Mouse (Mus musculus) embryonic facial prominence, embryonic 15.5 days (tissue): ENCODE results near the gene Dpm3. TPM values are rescaled to one million over a fixed set of nuclear protein-coding genes. Genes with fewer than 3 reads are reported as not detected.

ENCODE experiments used
- ATAC-seq: fragments of 200-750 bp; cut with Nextera tagmentation; 2 replicates; pipeline ENCODE4 v1.8.0; 2017; ENCODE audit warnings: low read depth, moderate TSS enrichment; ENCODE audit not compliant: insufficient number of reproducible peaks, low FRiP score, low TSS enrichment
- H3K27ac ChIP-seq: fragments of 300-500 bp; sonication (generic); replicated peaks from 2 replicates; pipeline ENCODE4 v1.5.1; 2015; ENCODE audit warnings: mild to moderate bottlenecking, inconsistent platforms
- H3K27me3 ChIP-seq: fragments of 300-500 bp; sonication (generic); 2 replicates; pipeline ENCODE4 v1.6.1; 2015; ENCODE audit warnings: inconsistent platforms
- H3K36me3 ChIP-seq: fragments of 300-500 bp; sonication (generic); 2 replicates; pipeline ENCODE4 v1.6.1; 2015; ENCODE audit warnings: mild to moderate bottlenecking, inconsistent platforms
- H3K4me1 ChIP-seq: fragments of 300-500 bp; sonication (generic); 2 replicates; pipeline ENCODE4 v1.6.1; 2015; ENCODE audit warnings: inconsistent platforms
- H3K4me2 ChIP-seq: fragments of 300-500 bp; sonication (generic); replicated peaks from 2 replicates; pipeline ENCODE4 v1.6.1; 2015; ENCODE audit warnings: mild to moderate bottlenecking, inconsistent platforms
- H3K4me3 ChIP-seq: fragments of 300-500 bp; sonication (generic); replicated peaks from 2 replicates; pipeline ENCODE4 v1.5.1; 2015; ENCODE audit warnings: mild to moderate bottlenecking, inconsistent platforms
- H3K9ac ChIP-seq: fragments of 300-500 bp; sonication (generic); 2 replicates; pipeline ENCODE4 v1.6.1; 2015; ENCODE audit warnings: inconsistent platforms
- H3K9me3 ChIP-seq: fragments of 300-500 bp; sonication (generic); replicated peaks from 2 replicates; pipeline ENCODE4 v1.6.1; 2016; ENCODE audit warnings: inconsistent platforms
- WGBS: fragments of 180-500 bp; shearing (Covaris S2); methylation state at CpG from one replicate; pipeline ENCODE4 v1.1.7; 2015; 5-methylcytosine and 5-hydroxymethylcytosine counted together
- polyA plus RNA-seq: library from polyadenylated mRNA; unstranded; fragments of >200 nt; fragmentation: Nextera tagmentation; extraction: Ambion mirVana; gene quantifications from 2 replicates; pipeline ENCODE4 v1.2.1, GENCODE M21; 2015

The Dpm3 gene
- polyA plus RNA-seq, 1 experiment from 2014 or later, result 150 TPM

DNA sequence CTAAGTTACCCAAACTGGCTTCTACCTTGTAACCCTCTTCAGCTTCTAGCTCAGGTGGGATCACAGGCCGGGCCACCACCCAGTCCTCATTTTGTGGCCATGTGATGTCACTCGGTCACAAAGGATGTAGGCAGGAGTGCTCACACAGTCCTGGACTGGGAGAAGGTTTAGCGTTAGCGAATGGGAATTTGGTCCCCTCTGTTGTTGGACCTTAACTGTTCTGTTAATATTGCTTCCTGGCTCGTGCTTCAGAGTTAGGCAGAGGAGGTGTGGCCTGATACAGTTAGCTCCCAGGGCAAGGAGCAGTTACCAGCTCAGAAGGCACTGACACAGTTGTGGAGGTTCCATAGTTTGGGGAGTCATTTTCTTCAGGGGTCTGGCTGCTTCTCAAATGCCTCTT is 35.0 kb downstream of the Dpm3 start:
- Histone ChIP-seq H3K36me3 (no peaks in the 10 kb centered on the region), H3K9ac (no peak overlapping the region), H3K4me1 (peaks cover 16% of the 10 kb centered on the region; the same call in 1 of the 2 replicates), H3K4me3 (no peak overlapping the region), H3K9me3 (no peaks in the 10 kb centered on the region), H3K4me2 (no peak overlapping the region), H3K27me3 (no peaks in the 10 kb centered on the region), H3K27ac (no peak overlapping the region)
- 79% methylated on average over 5 of the region's 5 CpGs for WGBS
- ATAC-seq, result no peak

DNA sequence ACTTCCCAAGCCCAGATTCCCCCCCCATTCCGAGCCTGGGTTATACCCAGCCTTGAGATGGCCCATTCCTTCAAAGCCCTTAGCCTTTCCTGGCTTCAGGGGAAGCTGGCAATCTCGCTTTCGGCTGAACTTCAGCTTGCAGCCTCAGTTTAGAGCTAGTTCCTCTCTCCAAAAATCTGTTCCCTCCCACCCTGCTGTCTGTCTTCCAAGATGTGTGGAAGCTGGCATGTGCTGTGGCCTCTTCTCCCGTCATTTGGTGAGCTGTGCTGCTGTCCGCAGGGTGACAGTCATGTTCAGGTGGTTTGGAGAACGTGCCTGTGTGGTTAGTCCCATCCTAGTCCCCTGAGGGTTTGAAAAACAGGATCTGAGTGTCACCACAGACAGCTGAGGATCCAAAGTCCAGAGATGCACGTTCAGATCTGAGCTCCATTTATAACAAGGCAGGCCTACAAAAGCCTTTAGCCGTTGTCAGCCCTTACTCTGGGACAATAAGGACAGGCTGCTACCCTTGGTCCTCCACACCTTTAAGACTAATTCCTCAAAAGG is 36.6 kb downstream of the Dpm3 start:
- no peak overlapping the region for H3K27ac ChIP-seq
- H3K27me3 ChIP-seq, result no peaks in the 10 kb centered on the region
- H3K4me3 ChIP-seq, result no peak overlapping the region
- H3K9me3 ChIP-seq, result no peaks in the 10 kb centered on the region
- H3K4me2 ChIP-seq, result no peak overlapping the region
- no peak for ATAC-seq
- peaks cover 26% of the 10 kb centered on the region; the same call in 1 of the 2 replicates for H3K4me1 ChIP-seq
- WGBS, result 67% methylated on average over 8 of the region's 8 CpGs
- no peak overlapping the region for H3K9ac ChIP-seq
- no peaks in the 10 kb centered on the region for H3K36me3 ChIP-seq

DNA sequence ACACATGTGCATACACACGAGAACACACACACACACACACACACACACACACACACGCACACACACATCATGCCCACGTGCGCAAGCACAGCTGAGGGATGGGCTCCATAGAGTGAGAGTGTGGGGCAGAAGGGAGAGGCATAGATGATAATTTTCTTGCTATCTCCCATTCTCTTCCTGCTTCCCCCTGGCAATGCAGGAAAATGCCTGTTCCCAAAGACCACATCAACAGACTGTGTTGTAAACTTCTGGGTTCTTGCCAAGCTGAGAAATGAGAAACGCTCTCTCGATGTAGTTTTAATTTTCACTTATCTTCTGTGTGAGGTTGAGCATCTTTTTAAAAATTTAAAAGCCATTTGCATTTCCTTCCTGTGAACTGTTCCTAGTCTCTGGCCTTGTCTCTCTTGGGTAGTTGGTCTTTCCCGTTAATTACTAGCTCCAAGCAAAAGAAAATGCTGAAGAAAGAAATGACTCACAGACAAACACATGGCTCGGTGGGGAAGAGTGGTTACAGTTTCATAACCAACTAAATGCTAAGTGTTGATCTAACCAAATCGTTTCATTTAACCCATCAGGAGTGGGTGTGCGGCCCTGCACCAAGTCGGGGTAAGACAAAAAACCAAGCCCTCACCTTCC is 37.7 kb downstream of the Dpm3 start:
- H3K9me3 ChIP-seq, result no peaks in the 10 kb centered on the region
- H3K36me3 ChIP-seq, result no peaks in the 10 kb centered on the region
- H3K27ac ChIP-seq, result no peak overlapping the region
- H3K4me1 ChIP-seq, result peaks cover 18% of the 10 kb centered on the region; the same call in 1 of the 2 replicates
- ATAC-seq, result no peak
- no peak overlapping the region for H3K9ac ChIP-seq
- H3K4me3 ChIP-seq, result no peak overlapping the region
- H3K4me2 ChIP-seq, result no peak overlapping the region
- H3K27me3 ChIP-seq, result no peaks in the 10 kb centered on the region
- WGBS, result 65% methylated on average over 11 of the region's 11 CpGs

- Histone ChIP-seq H3K27me3 (no peaks in the 10 kb centered on the region), H3K9me3 (no peaks in the 10 kb centered on the region), H3K4me1 (peaks cover 18% of the 10 kb centered on the region; the same call in 1 of the 2 replicates), H3K36me3 (no peaks in the 10 kb centered on the region), H3K27ac (no peak overlapping the region), H3K9ac (no peak overlapping the region), H3K4me2 (peak overlapping the region; percentile 57; the same call in 1 of the 2 replicates), H3K4me3 (no peak overlapping the region; the same call in 1 of the 2 replicates)
- WGBS, result 83% methylated on average over 6 of the region's 6 CpGs
- no peak for ATAC-seq
Measured at GRCm38 (mm10) chr3:89298908-89299307, 39.8 kb downstream of the Dpm3 start.

GRCm38 (mm10) chr3:89299499-89299898 is 40.3 kb downstream of the Dpm3 start:
- H3K4me2 ChIP-seq, result peak overlapping the region; percentile 57
- WGBS, result 3% methylated on average over 14 of the region's 14 CpGs
- H3K9ac ChIP-seq, result 0 out of 2 replicates have a peak overlapping the region, but pooled peaks have one; percentile 7
- no peaks in the 10 kb centered on the region for H3K36me3 ChIP-seq
- peaks cover 18% of the 10 kb centered on the region; the same call in 1 of the 2 replicates for H3K4me1 ChIP-seq
- no peak overlapping the region for H3K27ac ChIP-seq
- no peaks in the 10 kb centered on the region for H3K27me3 ChIP-seq
- no peaks in the 10 kb centered on the region for H3K9me3 ChIP-seq
- no peak for ATAC-seq
- peak overlapping the region; percentile 25 for H3K4me3 ChIP-seq

DNA sequence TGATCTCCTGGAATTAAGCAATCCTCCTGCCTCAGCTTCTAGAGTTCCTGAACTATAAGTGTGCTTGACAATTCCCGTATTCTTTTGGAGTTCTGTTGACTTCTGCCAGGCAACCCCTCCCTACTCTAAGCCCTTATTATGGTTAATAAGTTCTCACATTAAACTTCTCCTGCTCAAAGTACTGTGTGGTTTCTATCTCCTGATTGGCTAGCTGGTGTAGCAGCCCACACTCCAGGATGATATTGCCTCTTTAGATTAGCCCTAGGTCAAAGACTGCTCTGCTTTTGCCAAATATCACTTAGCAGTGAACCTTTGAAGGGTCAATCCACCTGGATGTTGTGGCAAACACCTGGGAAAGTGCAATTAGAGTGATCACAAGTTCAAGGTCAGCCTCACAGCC is 40.9 kb downstream of the Dpm3 start:
- H3K4me3 ChIP-seq, result peak overlapping the region; percentile 25
- no peak overlapping the region for H3K27ac ChIP-seq
- 33% methylated on average over 1 of the region's 1 CpGs for WGBS
- H3K36me3 ChIP-seq, result no peaks in the 10 kb centered on the region
- no peaks in the 10 kb centered on the region for H3K9me3 ChIP-seq
- H3K27me3 ChIP-seq, result no peaks in the 10 kb centered on the region
- peaks cover 21% of the 10 kb centered on the region for H3K4me1 ChIP-seq
- no peak for ATAC-seq
- H3K9ac ChIP-seq, result 0 out of 2 replicates have a peak overlapping the region, but pooled peaks have one; percentile 7
- peak overlapping the region; percentile 57 for H3K4me2 ChIP-seq

- no peaks in the 10 kb centered on the region for H3K27me3 ChIP-seq
- peaks cover 26% of the 10 kb centered on the region for H3K4me1 ChIP-seq
- H3K27ac ChIP-seq, result no peak overlapping the region
- H3K9ac ChIP-seq, result no peak overlapping the region
- ATAC-seq, result no peak
- 70% methylated on average over 2 of the region's 2 CpGs for WGBS
- no peak overlapping the region for H3K4me3 ChIP-seq
- H3K9me3 ChIP-seq, result no peaks in the 10 kb centered on the region
- no peak overlapping the region for H3K4me2 ChIP-seq
- no peaks in the 10 kb centered on the region for H3K36me3 ChIP-seq
Measured at GRCm38 (mm10) chr3:89300514-89300913, 41.4 kb downstream of the Dpm3 start.

DNA sequence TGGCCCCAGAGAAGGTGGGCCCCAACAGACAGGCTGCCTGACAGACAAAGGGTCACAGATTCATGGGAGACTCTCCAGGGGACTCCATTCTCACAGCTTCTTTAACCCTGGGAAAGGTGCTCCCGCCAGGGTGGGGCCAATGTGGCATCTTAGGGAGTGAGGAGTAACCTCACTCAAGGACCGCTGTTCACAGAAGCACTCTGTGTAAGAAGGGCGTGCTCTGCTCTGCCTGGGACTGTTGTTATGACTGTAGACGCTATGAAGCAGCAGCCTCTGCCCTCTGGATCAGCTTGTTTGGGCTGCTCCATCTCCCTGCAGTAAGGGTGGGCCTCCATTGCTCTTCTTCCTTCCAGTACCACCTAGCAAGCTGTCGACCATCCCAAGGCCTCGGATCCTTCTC is 45.3 kb downstream of the Dpm3 start:
- Histone ChIP-seq H3K9ac (no peak overlapping the region), H3K27me3 (no peaks in the 10 kb centered on the region), H3K36me3 (no peaks in the 10 kb centered on the region), H3K4me3 (no peak overlapping the region), H3K4me1 (peaks cover 22% of the 10 kb centered on the region), H3K27ac (no peak overlapping the region), H3K9me3 (no peaks in the 10 kb centered on the region), H3K4me2 (no peak overlapping the region)
- 63% methylated on average over 6 of the region's 6 CpGs for WGBS
- no peak for ATAC-seq

DNA sequence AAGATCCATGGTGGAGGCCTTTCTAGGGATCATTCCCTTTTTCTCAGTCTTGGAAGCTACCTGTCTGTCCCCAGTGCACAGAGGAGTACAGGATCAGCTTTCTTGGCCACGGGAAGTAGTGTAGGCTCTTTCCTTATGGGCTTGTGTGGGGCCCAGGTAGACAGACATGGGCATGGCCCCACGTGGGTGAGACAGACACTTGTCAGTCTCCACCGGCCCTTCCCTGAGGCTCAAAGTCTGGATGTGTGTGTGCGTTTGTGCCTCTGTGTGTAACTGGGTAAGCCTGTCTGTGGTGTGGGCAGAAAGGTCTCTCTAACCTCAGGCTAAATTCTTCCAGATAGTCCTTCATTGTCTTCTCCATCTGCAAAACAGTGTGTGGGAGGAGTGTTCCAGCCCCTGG is 45.9 kb downstream of the Dpm3 start:
- H3K4me3 ChIP-seq, result no peak overlapping the region
- H3K27ac ChIP-seq, result no peak overlapping the region
- H3K4me2 ChIP-seq, result no peak overlapping the region
- ATAC-seq, result no peak
- no peaks in the 10 kb centered on the region for H3K36me3 ChIP-seq
- WGBS, result 34% methylated on average over 4 of the region's 4 CpGs
- no peaks in the 10 kb centered on the region for H3K9me3 ChIP-seq
- no peaks in the 10 kb centered on the region for H3K27me3 ChIP-seq
- no peak overlapping the region for H3K9ac ChIP-seq
- peaks cover 16% of the 10 kb centered on the region for H3K4me1 ChIP-seq

DNA sequence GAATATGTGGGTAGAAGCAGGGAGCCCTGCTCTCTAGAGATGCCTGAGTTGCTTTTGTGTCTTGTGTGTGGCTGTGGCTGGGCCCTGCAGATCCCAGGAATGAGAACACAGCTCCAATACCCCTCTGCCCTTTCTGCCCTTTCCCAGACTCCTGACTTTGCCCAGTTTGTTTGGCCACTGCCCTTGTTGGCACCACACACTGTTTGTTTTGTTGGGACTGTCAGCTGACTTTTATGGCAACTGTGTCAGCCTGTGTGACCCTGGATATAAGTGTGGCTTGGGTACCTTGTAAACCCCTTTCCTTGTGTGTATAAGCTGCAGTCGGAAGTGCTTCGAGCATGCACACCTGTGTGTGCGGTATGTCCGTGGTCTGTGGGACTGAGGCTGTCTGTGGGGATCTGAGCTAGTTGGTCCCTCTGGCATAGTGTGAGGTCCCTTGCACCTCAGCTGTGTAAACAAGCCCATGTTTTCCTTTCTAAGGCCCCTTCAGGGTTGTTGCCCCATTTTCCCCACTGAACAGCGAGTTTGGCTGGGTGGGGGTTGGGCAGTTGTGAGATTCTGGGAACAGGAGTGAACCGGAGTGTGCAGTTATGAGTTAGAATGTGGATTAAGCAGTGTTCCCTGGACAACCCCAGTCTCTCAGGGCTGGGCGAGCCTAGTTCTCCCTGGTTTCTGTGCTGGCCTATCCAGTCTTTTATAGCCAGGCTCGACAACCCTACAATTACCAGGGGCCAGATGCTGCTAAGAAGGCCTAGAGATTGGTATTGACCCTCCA is 46.6 kb downstream of the Dpm3 start:
- H3K4me3 ChIP-seq, result no peak overlapping the region
- H3K36me3 ChIP-seq, result no peaks in the 10 kb centered on the region
- WGBS, result 52% methylated on average over 8 of the region's 8 CpGs
- no peak overlapping the region for H3K4me2 ChIP-seq
- H3K27ac ChIP-seq, result no peak overlapping the region
- no peak overlapping the region for H3K9ac ChIP-seq
- no peaks in the 10 kb centered on the region for H3K27me3 ChIP-seq
- no peaks in the 10 kb centered on the region for H3K9me3 ChIP-seq
- H3K4me1 ChIP-seq, result peaks cover 15% of the 10 kb centered on the region
- 0 out of 2 replicates have a peak, but pooled peaks have one; percentile 22 for ATAC-seq

- no peaks in the 10 kb centered on the region for H3K36me3 ChIP-seq
- WGBS, result under 1% methylated on average over 9 of the region's 9 CpGs
- H3K4me1 ChIP-seq, result peaks cover 15% of the 10 kb centered on the region
- no peak overlapping the region for H3K9ac ChIP-seq
- H3K27ac ChIP-seq, result no peak overlapping the region
- peak; percentile 73; the same call in 1 of the 2 replicates for ATAC-seq
- no peaks in the 10 kb centered on the region for H3K9me3 ChIP-seq
- H3K4me2 ChIP-seq, result no peak overlapping the region
- H3K27me3 ChIP-seq, result no peaks in the 10 kb centered on the region
- no peak overlapping the region for H3K4me3 ChIP-seq
Measured at GRCm38 (mm10) chr3:89308089-89308488, 48.9 kb downstream of the Dpm3 start.
